Mouse (Mus musculus) neutrophil, adult 5-6 weeks (primary cell): ENCODE measurements around the gene Ntm. TPM values are rescaled to one million over a fixed set of nuclear protein-coding genes. Genes with fewer than 3 reads are reported as not detected.

Experiments used
- ATAC-seq: fragments of 151-379, 151-347 bp; 2 replicates; pipeline ENCODE4 v1.8.0; 2017; ENCODE audit warnings: mild to moderate bottlenecking, moderate TSS enrichment; ENCODE audit not compliant: insufficient number of reproducible peaks, poor library complexity, low FRiP score, severe bottlenecking; ENCODE audit errors: extremely low read depth
- total RNA-seq: library from RNA; stranded (forward); fragments of 200-1000 nt; gene quantifications from 2 replicates; pipeline ENCODE4 v1.2.3, GENCODE M21; 2017

Gene Ntm
- total RNA-seq, 1 experiment from 2014 or later = not detected

GRCm38 (mm10) chr9:29769361-29769760 lies 193.6 kb downstream of the Ntm start:
- ATAC-seq = no peak

GRCm38 (mm10) chr9:29765990-29766980 lies 196.7 kb downstream of the Ntm start:
- no peak for ATAC-seq

DNA sequence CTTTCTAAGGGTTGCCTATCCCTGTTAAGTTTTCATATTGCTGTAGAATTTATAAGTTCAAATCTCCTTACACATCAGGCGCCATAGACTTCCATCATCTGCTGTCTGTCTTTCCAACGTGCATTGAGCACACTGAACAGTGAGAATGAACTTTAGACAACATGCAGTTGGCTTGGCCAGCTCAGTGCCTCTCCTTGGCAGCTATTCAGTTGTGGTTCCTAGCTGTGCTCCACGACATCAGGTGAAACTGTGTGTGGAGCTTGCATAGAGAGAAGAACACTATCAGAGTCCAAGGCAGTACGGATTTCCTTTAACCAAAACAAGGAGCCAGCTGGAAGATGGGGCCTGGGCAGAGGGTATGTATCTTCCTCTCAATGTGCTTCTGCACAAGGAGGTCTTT lies 199.6 kb downstream of the Ntm start:
- ATAC-seq = no peak

DNA sequence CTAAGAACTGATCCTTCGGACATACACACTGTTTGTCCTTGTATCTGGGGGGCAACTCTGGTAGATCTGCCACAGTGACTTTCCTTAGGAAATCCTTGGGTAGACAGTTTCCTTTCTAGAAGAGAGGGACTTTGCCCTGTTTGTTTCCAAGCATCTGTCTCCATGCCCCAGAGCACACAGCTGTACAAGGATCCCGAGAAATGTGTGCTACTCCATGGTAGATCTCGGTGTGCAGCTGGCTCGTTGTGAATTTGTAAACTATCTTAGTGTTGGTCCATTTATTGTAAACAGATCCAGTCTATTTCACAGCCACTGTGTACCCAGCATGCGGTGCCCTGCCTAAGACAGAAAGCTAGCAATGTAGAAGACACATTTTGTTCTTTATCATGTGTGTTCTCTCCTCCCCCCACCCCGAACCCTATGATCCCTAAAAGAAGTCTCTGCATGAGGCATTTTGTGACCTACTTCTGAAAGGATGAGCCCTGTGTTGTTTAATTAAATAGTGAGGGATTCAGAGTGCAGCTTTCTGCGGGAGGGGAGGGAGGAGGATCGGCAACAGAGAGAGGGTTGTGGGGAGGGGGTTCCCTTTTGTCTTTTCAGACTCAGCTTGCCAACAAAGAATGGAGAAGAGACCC lies 200.9 kb downstream of the Ntm start:
- no peak for ATAC-seq

GRCm38 (mm10) chr9:29761511-29761910 lies 201.4 kb downstream of the Ntm start:
- ATAC-seq = no peak

GRCm38 (mm10) chr9:29759940-29760339 lies 203.0 kb downstream of the Ntm start:
- no peak for ATAC-seq

DNA sequence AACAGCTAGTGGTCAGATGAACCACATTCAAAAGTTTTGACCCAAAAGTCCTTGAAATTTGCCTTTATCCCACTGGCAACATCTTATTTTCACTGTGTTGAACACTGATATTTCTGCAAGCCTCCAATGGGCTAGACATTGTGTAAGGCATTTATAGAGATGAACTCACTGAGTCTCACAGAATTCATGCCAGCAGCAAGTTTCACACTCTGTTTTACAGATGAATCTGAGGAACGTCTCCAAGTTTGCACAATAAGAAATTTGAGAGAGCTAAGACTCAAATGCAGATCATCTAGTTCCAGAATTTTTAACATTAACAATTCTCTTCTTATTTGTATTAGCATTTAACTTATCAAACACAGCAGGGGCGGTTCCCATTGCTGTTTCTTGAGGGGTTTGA lies 203.9 kb downstream of the Ntm start:
- ATAC-seq = no peak

GRCm38 (mm10) chr9:29754374-29754773 lies 208.6 kb downstream of the Ntm start:
- ATAC-seq = no peak

- ATAC-seq = no peak
Observed at GRCm38 (mm10) chr9:29751396-29751795, 211.5 kb downstream of the Ntm start.

DNA sequence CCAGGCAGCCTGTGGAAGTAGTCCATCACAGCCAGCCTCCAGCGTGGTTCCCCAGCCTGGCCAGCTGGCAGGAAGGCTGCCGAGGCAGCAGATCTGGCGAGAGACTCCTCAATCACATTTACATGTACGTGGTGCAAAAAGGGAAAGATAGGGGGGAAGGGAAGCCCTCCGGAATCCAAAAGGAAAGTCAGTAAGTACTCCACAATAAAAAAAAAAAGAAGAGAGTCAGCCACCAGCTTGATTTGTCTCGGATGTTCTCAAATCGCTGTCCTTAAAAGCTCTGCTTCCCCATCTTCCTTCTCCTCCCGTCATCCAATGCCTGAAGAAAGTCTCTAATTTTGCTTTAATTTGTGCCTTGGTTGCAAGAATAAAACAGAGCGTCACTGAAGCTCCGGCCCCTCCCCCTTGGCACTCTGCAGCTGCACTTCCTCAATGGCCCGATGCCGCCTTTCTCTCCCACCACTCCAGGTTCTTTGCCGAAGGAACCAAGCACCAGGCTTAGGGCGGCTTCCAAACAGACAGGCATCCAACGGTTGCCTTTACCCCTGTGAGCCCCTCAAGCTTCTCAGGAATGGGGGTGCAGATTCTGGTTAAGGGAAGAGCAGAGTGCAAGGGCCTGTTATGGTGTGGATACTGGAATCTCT lies 212.4 kb downstream of the Ntm start:
- no peak for ATAC-seq

DNA sequence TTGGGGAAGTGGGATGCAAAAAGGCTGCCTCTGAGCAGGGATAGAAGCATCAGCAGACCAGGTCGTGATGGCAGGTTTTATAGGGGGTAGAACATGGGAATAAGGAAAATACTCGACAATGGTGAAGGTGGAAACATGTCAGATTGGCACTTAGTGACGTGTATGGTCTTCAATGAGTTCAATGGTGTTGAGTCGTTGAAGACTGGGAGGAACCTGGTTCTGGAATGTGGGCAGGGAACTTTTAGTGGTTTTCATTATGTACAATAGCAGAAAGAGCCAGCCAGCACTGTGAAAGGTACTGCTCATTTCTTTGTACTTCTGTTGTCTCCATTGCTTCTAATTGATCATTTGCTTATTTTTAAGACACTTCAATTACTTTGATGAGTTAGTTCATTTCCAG lies 214.9 kb downstream of the Ntm start:
- ATAC-seq = no peak

GRCm38 (mm10) chr9:29738835-29739526 lies 224.0 kb downstream of the Ntm start:
- ATAC-seq = no peak

GRCm38 (mm10) chr9:29736031-29736430 lies 226.9 kb downstream of the Ntm start:
- no peak for ATAC-seq

DNA sequence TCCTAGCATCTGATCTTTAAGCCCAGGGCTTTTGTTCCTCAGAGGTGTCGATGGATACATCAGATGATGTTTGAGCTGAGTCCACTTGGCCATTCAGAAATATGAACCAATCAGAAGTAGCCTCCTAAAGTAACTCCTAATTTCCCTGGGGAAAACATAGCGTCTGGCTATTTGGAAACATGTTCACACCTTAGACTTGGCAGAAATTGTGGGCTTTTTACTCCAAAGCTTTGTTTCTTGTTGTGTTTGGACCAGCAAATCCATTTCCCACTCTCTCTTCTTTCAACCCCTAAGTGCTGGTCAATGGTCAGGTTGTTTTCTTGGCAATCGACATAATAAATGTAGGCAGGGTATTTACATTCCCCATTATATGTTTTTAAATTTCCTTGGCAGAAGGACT lies 230.0 kb downstream of the Ntm start:
- no peak for ATAC-seq

DNA sequence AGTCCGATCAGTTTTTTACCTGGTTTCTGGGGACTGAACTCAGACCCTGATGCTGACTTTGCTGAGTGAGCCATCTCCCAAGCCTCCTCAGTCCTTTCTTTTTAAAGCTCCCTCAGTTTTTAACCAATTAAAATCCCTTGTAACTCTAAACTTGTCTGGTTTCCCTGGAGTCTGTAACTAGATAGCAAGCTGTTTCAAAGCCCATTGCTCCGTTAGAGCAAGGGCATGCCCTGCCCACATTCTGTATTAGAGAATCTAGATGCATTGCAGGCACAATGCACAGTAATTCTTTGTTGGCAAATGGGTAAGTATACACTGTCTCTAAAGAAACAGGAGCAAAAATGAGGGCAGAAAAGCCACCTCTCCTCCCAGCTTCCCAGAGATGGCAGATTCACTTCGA lies 231.3 kb downstream of the Ntm start:
- no peak for ATAC-seq

DNA sequence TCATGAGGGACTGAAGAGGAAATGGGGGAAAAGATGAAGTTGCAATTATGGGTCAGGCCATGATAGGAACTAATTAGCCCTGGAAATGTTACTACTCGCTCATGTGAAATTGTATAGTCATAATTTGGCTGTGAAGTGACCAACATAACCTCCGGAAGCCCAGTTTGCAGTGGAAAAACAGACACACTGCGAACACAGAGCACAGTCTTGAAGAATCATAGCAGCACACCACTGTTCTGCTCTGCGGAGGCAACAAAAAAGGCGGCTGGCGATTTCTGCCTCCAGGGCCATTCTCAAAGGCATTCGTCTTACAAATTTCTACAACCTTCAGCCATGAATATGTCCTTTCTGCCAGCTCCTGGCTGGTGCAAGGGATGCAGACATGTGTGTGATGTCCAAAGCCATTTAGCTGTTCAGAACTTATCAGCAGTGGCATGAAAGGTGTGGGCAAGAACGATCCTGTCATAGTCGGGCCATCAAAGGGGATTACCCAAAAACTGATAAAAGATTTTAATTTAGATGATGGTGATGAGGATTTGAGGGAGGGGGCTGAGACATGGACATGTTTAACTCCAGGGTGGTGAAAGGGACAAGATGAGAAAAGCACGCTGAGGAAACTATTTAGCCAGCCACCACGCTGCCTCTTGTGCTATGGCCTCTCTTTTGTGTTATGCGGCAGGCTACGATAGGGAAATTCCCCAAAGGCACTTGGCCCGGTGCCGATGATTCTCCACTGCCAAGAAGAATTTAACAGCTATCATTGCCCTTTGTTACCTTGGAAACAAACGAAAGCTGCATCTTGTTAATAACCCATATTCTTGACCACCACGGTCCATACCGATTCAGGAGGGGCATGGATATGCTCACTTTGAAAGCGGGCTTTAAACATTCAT lies 235.2 kb downstream of the Ntm start:
- ATAC-seq = no peak

DNA sequence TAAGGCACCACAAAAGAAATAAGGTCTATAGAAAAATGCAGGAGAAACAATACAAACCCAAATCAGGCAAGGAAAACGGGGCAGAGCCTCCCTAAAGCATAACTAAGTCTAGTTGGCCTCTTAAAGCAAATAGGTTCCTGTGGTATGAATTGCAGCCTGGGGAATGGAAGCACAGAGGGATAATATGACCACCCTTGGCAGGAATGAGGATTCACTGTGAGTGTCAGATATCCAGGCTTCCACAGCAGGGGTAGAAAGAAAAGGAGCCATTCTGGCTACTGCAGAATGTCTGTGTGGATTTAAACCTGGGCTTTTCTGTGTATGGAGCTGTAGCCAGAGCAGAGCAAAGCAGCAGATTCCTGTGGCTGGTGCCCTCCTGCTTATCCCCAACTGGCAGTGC lies 241.5 kb downstream of the Ntm start:
- ATAC-seq = no peak

DNA sequence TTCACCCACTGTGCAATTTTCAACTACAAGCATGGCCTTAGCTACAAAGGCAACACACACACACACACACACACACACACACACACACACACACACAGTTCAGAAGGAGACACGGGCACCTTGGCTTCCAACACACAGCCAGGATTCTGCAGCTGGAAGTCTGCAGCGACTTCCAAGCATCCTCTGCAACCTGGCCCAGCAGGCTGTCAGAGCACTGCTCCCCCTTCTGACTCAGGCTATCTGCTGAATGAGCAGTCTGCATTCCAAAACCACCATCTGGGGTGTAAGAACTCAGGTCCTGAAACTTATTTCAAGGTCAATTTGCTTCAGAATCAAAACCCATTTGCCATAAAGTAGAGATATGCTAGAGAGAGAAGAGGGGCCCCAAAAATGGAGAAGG lies 246.1 kb downstream of the Ntm start:
- no peak for ATAC-seq
